Mouse (Mus musculus) layer of hippocampus, postnatal 36 days (tissue): ENCODE measurements at regions not wholly inside any gene's neighbourhood (a gene's known extent, or its start where the extent isn't known, plus 50 kb on each side); places are given as distances from the start of the nearest gene placed in this dataset.

ENCODE experiments used
- DNase-seq, 2 experiments: peaks; one replicate each; pipeline ENCODE4 v3.0.0; 2022

DNA sequence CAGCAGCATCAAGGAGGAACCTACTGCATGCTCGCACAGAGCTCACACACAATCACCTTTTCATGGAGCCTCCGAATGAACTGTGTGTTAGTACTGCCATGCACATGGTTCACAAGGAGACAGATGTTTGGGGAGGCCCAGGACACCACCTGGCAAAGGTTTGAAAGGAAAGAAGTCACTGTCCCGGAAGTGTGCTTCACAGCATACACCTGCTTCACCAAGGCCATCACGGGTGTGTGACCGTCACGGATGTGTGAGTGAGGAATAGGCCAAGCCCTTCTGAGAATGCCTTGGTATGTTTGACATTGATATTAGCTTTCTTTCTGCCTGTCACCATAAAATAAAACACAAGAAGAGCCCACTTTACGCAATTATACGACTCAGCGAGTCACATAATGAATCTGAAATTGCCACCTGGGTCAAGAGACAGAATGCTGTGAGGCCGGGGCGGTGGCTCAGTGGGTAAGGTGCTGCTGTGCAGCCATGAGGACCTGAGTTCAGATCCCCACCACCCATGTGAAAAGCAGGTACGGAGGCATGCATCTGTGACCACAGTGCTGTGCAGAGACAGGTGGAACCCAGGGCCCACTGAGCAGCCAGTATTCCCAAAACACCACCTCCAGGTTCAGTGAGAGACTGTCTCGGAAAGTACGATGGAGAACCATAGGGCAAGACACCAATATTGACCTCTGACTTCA is 162.3 kb upstream of the Sh3bp4 start:
- DNase-seq: no peak

DNA sequence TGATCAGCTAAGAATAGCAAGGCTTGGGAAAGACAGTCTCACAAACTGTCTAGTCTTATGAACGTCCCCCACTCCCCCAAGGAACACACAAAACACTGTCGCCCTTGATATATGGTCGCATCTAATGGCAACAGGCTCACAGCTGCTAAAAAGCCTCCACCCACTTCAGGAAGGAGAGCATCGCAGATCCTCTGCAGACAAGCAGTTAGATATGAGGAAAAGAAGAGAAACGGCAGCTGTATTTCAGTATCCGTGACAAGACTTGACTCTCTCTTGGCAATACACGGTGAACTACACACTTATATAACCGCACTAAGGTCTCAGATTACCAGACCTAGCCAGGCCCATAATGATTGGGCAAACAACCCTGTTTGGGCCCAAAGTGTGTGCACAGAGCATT is 161.5 kb upstream of the Sh3bp4 start:
- DNase-seq: no peak

DNA sequence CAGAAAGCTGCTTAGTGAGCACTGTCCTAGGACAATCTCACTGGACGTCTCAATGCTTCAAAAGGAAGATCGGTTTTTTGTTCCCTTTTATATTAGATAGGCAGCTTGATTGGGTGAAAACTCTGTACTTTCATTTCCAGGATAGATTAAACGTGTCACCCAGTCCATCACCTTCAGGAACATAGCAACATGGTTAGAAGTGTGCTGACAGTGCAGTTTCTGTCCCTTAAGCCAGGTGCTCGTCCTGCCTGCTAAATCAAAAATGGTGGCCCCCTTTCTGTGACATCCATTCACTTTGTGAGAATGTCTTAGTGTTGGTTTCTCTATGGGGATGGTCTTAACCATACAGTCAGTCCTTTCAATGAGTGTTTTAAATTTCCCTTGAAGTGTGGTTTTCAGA is 160.9 kb upstream of the Sh3bp4 start:
- no peak for DNase-seq

DNA sequence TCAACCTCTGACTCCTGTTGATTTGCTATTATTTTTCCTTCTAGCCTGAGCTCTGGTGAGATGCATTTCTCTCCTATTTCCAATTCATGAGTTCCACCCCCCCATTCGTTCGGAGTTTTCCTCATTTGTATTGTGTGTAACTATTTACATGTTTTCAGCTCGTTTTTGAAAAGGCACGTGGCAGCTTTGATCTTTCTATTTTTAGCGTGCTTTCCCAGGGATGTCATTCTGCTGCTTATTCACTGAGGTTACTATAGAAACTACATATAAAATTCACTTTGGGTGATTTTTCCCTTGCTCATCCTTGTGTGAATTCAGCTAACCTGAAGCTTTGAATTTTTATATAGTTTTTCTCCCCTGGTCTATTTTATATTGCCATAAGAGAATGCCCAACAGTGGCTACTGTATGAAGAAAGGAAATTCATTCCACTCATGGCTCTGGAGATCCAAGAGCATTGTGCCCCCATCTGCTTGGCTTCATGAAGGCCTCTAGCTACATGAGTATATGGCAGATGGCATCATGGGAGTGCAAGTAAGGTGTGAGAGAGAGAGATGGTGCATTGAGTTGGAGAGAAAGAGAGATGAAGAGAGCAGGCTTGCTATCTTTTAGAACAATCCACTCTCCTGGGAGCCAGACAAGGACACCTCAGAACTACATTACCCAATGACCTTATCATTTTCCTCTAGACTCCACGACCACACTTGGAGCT is 160.2 kb upstream of the Sh3bp4 start:
- DNase-seq: no peak

DNA sequence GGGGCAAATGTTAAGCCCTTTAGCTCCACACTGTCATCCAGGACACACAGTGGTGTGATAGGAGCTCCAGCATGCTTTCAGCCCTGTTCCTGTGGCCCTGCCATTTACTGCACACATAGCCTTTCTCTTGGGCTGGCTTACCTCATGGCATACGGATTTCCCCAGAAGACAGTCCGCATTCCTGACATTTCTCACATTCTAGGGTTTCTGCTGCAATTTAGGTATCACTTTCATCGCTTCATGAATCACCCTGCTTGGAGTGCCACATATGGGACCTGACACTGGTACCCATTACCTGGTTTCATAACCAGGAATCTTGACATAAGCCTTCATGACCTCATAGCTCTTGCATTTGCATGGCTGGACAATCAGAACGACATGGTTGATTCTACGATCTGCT is 158.5 kb upstream of the Sh3bp4 start:
- DNase-seq: no peak

DNA sequence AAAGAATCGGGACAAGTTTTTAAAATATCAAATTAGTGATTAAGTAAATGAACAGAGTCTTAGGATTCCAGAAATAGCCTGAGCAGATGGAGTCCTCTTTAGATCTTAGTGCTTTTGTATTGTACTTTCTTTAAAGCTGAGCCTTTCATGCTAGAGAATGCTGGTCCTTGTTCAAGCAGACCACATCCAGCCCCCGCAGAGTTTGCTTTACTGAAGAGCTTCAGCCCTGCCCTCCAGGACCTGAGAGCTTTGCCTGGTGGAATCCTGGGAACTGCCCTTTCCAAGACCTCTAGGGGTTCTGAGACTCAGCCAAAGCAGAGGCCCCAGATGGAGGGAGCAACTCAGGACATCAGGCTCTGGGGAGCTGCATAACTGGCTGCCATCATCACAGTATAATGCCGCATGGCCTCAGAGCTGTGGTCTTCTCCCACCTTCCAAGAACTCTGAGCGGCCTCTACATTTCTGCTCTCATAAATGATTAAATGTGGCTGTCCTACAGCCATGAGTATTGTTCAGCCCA is 153.6 kb upstream of the Sh3bp4 start:
- peak in 1 of 2 experiments; percentile 28 for DNase-seq

DNA sequence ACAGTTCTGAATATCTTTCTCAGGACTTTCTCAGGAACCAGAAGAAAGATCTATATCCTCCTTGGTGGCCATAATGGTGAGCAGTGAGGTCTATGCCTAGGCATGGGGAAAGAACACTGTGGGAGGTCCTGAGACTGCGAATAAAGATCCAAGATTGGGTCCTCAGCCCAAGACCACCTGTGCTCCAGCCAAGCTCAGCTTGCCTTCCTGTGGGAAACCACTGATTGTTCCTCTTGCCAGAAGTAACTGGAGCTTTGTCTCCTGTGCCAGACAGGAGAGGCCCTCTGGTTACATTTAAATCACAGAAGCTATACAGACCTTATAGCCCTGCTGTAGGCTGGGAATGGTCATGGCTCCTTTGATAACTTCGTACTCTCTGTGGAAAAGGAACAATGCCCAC is 148.8 kb upstream of the Sh3bp4 start:
- no peak for DNase-seq

DNA sequence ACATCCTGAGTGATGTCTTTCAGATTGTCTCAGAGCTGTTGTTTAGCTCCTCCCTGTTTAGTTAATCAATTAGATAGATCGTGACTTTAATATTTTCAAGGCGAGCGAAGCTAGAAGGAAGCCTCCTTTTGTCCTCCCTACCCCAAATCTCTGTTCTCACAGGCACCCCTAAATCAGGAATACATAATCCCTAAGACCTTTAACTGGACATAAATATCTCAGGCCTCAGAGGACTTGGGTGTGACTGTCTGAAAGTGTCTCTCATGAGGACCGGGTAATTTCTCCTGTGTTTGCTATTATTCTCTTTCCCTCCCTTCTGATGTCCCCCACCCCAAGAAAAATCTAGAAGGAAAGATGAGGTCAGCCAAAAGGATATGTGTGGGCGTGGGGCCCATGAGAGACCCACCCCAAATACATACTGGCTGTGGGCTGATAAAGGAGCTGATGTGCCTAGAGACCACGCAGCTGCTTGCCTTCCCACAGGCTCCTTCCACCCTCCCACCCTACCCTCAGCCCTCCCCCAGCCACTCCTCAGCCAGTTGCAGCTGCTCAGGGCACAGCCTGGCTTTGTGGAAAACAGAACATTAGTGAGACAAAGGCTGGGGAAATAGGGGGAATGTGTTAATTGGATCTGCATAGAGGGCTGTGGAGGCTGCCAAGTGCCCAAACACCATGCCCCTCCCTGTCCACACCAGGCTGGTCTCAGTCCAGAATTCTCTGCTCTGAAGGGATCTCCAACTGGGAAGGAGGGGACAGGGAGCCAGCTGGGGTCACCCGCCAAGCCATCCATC is 146.2 kb upstream of the Sh3bp4 start:
- no peak for DNase-seq

DNA sequence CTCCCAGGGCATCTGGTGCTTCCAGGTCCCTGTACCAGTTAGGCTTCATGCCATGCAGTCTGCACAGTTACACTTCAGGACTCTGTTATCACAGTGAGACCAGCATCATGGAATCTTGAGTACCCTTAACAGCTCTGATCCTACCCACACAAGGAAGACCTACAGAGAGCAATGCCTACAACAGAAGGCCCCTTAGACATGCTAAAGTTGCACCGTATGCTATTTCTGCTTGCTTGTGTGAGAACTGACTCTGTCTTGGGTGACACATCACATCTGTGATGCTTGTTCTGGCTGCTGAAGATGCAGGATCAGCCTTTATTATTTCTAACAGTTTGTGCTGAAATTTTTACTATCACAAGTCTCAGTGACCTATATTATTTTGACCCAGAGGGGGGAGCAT is 135.0 kb upstream of the Sh3bp4 start:
- no peak for DNase-seq

DNA sequence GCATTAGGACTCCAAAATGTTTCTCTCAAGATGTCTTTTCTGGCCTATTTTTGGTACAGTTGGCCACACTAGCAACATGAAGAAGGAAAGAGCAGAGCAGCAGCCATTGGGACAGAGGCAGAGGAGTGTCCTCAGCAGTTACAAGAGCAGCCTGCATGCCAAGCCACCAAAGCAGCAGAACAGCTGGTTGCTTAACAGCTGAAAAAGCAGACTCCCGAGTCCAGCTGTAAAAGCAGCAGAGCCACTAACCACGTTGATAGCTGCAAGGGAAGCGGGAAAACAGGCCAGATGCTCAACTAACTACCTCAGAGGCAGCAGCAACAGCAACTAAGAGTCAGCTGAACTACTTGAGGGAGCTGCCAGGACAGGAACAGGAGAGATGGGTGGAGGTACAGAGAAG is 134.4 kb upstream of the Sh3bp4 start:
- no peak for DNase-seq

DNA sequence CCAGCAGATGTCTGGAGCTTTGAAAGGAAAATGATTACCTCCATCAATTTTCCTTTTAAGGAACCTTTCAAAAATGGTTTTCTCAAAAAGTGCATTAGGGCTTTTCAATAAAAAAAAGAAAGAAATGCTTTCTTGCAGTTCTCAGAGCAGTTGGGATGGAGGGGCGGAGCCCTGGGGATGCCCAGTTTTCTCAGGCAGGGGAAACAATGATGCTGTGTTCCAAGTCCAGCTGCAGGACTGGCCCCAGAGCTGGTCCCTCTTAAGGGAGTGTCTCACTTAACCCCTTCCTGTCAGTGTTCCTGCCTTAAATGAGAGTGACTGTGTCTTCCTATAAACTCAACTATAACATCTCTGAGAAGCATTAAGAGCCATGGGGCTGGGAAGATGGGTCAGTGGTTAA is 132.9 kb upstream of the Sh3bp4 start:
- DNase-seq: no peak

DNA sequence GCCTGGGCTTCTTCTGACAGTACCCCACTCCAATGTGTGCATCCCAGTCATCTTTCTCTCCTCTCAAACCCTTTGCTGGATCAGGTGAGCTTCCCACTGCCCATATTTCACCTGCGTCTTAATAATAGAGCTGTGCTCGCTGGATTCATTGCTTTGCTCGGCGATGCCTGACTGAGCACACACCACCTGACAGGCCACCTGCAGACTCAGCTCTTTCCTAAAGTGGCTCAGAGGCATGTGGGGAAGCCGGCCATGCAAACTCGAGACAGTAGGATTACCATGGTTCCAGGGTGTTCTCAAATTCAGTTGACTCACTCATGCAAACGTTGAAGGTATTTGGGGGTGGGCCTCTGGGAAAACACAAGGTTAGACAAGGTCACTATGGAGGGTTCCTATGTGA is 131.8 kb upstream of the Sh3bp4 start:
- DNase-seq: no peak

DNA sequence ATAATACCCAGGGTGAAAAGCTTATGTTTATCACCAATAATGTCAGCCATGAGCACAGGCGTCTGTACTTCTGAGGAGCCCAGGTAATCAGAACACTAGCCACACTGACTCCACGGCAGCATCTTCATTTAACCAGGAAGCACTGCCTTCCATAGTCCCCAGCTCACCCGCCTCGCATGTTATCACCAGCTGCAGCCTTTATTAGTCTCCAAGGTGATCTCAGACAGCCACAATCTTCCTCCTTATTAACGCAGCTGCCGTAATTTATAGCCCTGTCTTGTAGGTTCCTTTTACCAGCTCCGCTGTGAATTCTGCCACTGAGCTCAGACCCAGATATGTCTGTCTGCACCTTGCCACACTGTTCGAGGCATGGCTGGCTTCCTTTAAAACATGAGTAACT is 127.2 kb upstream of the Sh3bp4 start:
- no peak for DNase-seq

DNA sequence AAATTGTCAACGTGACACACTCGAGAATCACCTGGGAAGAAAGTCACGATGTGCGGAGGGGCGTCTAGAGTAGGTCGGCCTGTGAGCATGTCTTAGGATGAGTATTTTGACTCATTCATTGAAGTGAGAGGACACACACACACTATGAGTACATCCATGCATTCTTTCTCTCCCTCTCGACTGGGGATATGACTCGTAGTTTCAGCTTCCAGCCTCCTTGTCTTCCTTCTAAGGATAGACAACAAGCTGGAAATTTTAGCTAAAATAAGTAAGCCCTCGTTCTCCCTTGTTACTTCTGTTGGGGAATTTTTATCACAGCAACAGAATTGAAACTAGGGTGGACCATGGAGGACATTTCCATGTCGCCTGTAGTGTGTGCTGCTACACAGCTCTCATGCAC is 124.3 kb upstream of the Sh3bp4 start:
- no peak for DNase-seq

DNA sequence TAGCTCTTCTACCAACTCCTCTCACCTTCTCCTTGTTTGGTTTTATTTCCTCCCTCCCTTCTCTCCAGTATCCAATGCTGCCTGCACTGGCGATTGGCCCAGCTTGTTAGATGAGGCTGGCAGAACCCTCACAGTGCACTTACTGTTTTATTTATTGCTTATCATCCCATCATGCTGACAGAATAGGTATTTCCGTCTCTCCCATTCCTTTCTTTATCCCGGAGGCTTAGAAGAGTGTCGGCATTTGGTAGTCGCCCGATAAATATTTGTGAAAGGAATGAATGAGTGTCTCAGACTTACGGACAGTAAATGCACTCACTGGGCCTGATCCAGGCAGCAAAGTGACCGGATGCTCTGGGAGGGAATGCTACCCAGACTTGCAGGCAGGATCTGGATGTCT is 123.8 kb upstream of the Sh3bp4 start:
- DNase-seq: no peak

DNA sequence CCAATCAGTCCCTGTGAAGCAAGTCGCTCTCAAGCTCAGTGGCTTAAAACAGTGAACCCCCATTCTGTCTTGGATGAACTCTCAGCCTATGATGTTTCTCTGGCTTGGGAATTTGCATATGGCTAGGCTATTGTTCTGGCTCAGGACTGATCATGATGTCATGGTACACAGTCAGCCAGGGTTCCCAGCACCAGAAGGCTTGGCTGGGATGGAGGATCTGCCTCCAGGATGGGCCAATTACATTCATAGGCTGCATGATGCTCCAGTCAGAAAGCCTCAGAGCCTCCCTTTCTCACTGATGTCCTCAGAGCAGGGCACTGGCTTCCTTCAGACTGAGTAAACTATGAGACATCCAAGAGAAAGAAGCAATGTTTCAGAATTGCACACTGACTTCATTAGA is 120.3 kb upstream of the Sh3bp4 start:
- no peak for DNase-seq

DNA sequence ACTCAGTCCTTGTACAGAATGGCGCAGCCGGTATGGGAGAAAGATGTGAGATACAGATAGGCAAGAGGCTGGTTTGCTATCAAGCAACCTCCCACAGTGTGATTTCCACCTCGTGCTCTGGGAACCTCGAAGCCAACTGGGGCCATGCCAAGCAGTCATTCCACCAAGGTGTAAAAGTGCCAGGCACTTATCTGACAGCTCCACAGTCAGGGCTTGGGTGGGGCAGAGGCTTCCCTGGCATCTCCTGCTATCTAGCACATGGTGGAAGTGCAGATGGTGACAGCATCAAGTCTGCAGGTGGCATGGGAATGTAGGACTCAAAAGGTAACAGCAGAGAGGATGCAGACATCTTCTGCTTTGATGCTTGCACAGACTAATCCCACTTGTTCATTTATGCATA is 116.7 kb upstream of the Sh3bp4 start:
- DNase-seq: no peak

DNA sequence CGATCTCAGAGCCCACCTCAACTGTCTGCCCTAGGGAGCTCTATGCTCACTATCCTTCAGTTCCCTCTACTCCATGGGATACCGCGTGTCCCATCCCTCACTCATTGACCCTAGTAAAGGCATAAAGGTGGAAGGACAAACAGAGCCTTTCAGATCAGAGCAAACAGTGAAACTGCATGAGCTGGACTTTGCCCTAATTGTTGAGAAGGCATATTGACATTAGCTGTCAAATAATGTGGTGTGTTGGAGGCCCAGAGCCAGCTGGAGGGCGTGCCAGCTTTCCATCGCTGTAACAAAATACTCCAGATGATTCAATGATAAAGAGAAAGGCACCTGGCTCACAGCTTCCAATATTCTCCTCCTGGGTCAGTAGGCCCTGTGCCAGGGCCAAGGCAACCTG is 115.4 kb upstream of the Sh3bp4 start:
- DNase-seq: no peak

DNA sequence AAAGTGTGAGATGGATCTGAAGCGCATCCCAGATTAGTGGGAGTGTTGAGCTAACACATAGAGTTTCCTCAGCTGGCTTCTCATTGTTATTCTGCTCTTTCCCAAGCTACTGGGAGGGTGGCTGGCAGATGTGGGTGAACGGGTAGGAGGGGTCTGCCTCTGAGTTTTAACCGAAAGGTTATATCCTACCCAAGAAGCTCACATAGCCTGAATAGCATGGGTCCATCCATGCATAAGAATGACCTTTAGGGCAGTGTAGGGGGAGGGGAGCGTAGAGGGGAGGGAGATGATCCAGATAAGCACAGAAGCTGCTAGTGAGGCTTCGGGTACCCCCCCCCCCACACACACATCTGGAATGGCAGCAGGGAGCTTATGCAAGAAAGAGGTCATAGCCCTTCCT is 113.2 kb upstream of the Sh3bp4 start:
- no peak for DNase-seq

DNA sequence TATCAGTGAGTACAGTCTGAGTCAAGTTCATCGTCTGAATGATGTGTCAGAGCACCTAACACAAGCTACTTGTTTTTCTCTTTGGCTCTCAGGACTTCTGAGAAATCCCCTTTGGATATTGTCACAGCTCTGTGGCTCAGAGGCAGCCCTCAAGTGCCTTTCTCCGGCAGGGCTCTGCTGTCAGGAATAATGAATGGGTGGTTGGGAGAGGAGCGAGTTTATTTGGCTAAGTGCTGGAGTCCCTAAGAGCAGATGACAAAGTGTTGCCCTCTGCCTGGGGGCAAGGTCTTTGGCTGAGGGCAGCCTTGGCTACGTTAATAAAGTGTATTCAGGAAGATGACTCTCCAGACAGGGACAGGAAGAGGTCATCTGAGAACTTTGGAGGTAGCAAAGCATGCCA is 110.5 kb upstream of the Sh3bp4 start:
- DNase-seq: no peak

DNA sequence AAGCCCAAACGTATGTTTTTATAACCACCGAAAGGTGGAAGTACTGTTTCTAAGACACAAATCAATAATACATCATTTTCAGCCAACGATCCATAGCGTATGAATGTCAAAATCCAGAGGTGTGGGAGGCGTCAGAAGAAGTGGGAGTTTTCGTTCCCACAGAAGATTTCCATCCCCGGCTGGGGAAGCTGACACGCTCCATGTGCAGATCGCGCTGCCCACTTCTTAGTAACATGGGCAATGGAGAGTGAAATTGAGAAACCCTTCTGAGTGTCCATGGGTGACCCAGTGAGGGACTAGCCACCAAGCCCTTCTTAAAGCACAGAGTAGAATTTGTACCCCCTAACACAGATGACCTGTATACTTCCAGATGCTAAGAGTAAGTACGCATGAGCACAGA is 110.1 kb upstream of the Sh3bp4 start:
- no peak for DNase-seq

DNA sequence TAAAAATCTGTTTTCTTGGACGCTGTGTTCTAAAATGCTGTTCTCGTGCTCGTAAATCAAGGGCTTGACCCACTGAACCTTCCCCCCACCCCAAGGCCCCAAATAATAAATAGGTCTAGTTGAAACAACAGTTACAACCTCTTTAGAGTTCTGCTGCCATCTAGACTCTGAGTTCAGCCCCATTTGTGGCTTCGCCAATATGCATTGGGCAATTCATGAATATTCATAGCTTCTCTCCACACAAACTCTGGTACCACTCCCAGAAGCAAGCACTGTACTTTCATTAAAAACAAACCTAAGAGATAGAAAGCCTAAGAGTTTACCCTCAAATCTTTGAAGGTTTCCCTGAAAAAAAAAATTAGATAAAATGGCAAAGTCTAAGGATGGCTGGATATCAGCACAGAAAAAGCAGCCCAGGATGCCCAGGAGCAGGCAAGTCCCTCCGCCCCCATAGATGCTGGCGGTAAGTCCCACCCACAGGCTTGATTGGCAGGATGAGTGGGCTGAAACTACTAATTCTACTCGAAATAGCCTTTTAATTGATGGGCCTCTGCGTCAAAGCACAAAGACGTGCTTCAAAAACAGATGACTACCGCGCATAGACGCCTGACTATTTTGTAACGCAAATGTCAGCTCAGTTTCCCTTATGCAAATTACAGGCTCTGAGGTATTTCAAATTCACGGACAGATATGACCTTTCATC is 106.0 kb upstream of the Sh3bp4 start:
- DNase-seq: peak; percentile 8 to 23

DNA sequence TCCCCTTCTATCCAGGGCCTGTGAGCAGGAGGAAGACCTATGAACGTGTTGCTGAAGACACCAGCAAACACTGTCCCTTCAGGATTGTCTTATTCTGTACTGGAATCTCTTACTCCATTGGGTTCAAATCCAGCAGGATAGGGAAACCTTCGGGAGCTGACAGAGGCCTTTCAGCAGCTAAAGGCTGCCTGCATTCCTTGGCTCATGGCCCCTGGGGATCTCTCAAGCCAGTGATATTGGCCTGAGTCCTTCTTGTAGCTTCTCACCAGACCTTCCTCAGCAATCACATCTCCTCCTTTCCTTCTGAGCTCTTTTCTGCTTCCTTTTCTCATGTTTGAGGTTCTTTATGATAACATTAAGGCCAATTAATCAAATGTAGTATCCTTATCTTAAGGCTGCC is 103.8 kb upstream of the Sh3bp4 start:
- no peak for DNase-seq
